In genomic region chr3:19894630-19895578, GRCm38 (mm10) we compare ENCODE assay signal across 1 mouse cellular context.
TF ChIP-seq lines count a peak whose summit lies in the region.

No protein-coding gene starts in this region.

TF ChIP-seq in CH12.LX, 34 proteins besides CTCF, POLR2A, EP300 and RAD21 (continued from another document):
- TF ChIP-seq CHD1 (IDR thresholded peaks at IDR 0.05; ENCODE audit: low read depth, low read length) (no peak), UBTF (IDR thresholded peaks at IDR 0.05; ENCODE audit: low read depth, low read length) (no peak), BHLHE40 (IDR thresholded peaks at IDR 0.05; ENCODE audit: low read depth, low read length) (peak; percentile 15; the same call in 1 of the 2 replicates), MAZ (IDR thresholded peaks at IDR 0.05; ENCODE audit: low read depth, low read length) (0 out of 2 replicates have a peak, but pooled peaks have one; percentile 66), GABPA (IDR thresholded peaks at IDR 0.05; ENCODE audit: insufficient replicate concordance, low read depth, low read length) (no peak; the same call in 1 of the 2 replicates), SMC3 (IDR thresholded peaks at IDR 0.05; ENCODE audit: low read depth, low read length) (peak; percentile 79), E2F4 (IDR thresholded peaks at IDR 0.05; ENCODE audit: insufficient replicate concordance, low read depth, low read length) (peak; percentile 24; the same call in 1 of the 2 replicates), CHD2 (IDR thresholded peaks at IDR 0.05; ENCODE audit: low read length) (peak; percentile 74)
